Mouse (Mus musculus) neutrophil, adult 65 days (primary cell): ENCODE measurements around the gene Atg14. TPM values are rescaled to one million over a fixed set of nuclear protein-coding genes. Genes with fewer than 3 reads are reported as not detected.

Experiments used
- total RNA-seq: library from RNA; stranded (reverse); gene quantifications from 2 replicates; pipeline ENCODE4 v1.2.4, GENCODE M21; 2023

Atg14 gene
- total RNA-seq, result 26.8 and 33.7 TPM in 2 replicates

GRCm38 (mm10) chr14:47570549-47570948 is at the start of gene Atg14:
Gene Atg14 (minus strand): TSS chr14:47570649.

Other genes with a start within 250 kb of the Atg14 start
- gene Lgals3, start 202.9 kb downstream of the Atg14 start, total RNA-seq, result 482 and 610 TPM in 2 replicates
- gene Dlgap5, start 152.2 kb downstream of the Atg14 start, total RNA-seq, result 48.0 and 51.5 TPM in 2 replicates
- gene Fbxo34, start 120.2 kb downstream of the Atg14 start, total RNA-seq, result 28.7 and 29.6 TPM in 2 replicates
- 11.8 and 15.5 TPM in 2 replicates for gene Ktn1, start 77.8 kb upstream of the Atg14 start, total RNA-seq